Mouse (Mus musculus): ENCODE measurements around the gene Nceh1. TPM values are rescaled to one million over a fixed set of nuclear protein-coding genes. Genes with fewer than 3 reads are reported as not detected.

Nceh1 gene
- total RNA-seq, 2 experiments from 2014 or later = 165 to 174 TPM

GRCm38 (mm10) chr3:27316559-27317287, 134.0 kb downstream of the Nceh1 start, which contains the start of gene Tnfsf10:
Tnfsf10 (plus strand) TSS chr3:27317028.
- intact Hi-C loops (cut with DNase I) = loop anchor here (2.0 kb wide), 1 partner anchor 46 kb away; no protein-coding TSS in a partner anchor
- DNase-seq = peak; percentile 31 to 40

- DNase-seq = no peak
Observed at GRCm38 (mm10) chr3:27317288-27318024, 134.7 kb downstream of the Nceh1 start.

GRCm38 (mm10) chr3:27319650-27320049, 136.9 kb downstream of the Nceh1 start:
- intact Hi-C loops (cut with DNase I) = loop anchor here (1.0 kb wide), 1 partner anchor 30 kb away; no protein-coding TSS in a partner anchor
- no peak for DNase-seq

More at GRCm38 (mm10) chr3:27317288-27318024, 134.7 kb downstream of the Nceh1 start:
- intact Hi-C loops (cut with DNase I) = loop anchor here (2.0 kb wide), 1 partner anchor 47 kb away; no protein-coding TSS in a partner anchor

- intact Hi-C loops (cut with DNase I) = loop anchor here (1.0 kb wide), 1 partner anchor 32 kb away; no protein-coding TSS in a partner anchor
- DNase-seq = peak; percentile 32 to 37
Observed at GRCm38 (mm10) chr3:27320613-27321495, 138.1 kb downstream of the Nceh1 start.

- no peak for DNase-seq
- intact Hi-C loops (cut with DNase I) = no loop called here
Observed at GRCm38 (mm10) chr3:27322591-27322990, 139.8 kb downstream of the Nceh1 start.

GRCm38 (mm10) chr3:27323551-27323950, 140.8 kb downstream of the Nceh1 start:
- intact Hi-C loops (cut with DNase I) = no loop called here
- DNase-seq = no peak

GRCm38 (mm10) chr3:27326633-27327191, 143.9 kb downstream of the Nceh1 start:
- intact Hi-C loops (cut with DNase I) = no loop called here
- DNase-seq = no peak

GRCm38 (mm10) chr3:27330706-27331105, 147.9 kb downstream of the Nceh1 start:
- intact Hi-C loops (cut with DNase I) = no loop called here

More at GRCm38 (mm10) chr3:27330706-27331105, 147.9 kb downstream of the Nceh1 start:
- DNase-seq = no peak

Other genes starting within 250 kb of the Nceh1 start
- 1 to 10 TPM; 2.7 to 4.9 TPM for gene Ect2, start 29.1 kb upstream of the Nceh1 start, total RNA-seq (2021)
- gene Tnfsf10, start 134.1 kb downstream of the Nceh1 start, total RNA-seq (2021) = 10 to 100 TPM; 10.9 to 12.3 TPM
- gene Ghsr, start 188.4 kb downstream of the Nceh1 start, total RNA-seq (2021) = not detected